Mouse (Mus musculus) spleen, adult 2 months (tissue): Measurements from ENCODE around the gene Arsb. TPM values are rescaled to one million over a fixed set of nuclear protein-coding genes. Genes with fewer than 3 reads are reported as not detected.

Experiments
- DNase-seq, 2 experiments: peaks; one replicate each; pipeline versions ENCODE4 v3.0.0 to v3.0.0-alpha.2; 2012 to 2021; ENCODE audit warnings: low spot score in 2 of 2, low read depth in 1 of 2
- H3K27ac ChIP-seq: fragments of 200-500 bp; 2 replicates; pipeline ENCODE4 v1.5.1; 2012; ENCODE audit warnings: low read length, inconsistent platforms; ENCODE audit not compliant: insufficient read depth
- H3K27me3 ChIP-seq: fragments of 200-500 bp; 2 replicates; pipeline ENCODE4 v1.6.1; 2012; ENCODE audit warnings: mild to moderate bottlenecking, moderate library complexity, low read length, inconsistent platforms; ENCODE audit not compliant: control insufficient read depth, insufficient read depth
- H3K36me3 ChIP-seq: fragments of 200-500 bp; 2 replicates; pipeline ENCODE4 v1.6.1; 2012; ENCODE audit warnings: mild to moderate bottlenecking, low read length, inconsistent platforms; ENCODE audit not compliant: control insufficient read depth, insufficient read depth
- H3K4me1 ChIP-seq: fragments of 200-500 bp; 2 replicates; pipeline ENCODE4 v1.6.1; 2011; ENCODE audit warnings: inconsistent platforms; ENCODE audit not compliant: control insufficient read depth, insufficient read depth, insufficient read length
- H3K4me3 ChIP-seq: fragments of 200-500 bp; 2 replicates; pipeline ENCODE4 v1.5.1; 2011; ENCODE audit warnings: mild to moderate bottlenecking, inconsistent platforms; ENCODE audit not compliant: insufficient read depth, insufficient read length; ENCODE audit errors: extremely low read depth
- CTCF ChIP-seq: fragments of 200-500 bp; IDR thresholded peaks from 2 replicates; pipeline ENCODE4 v1.5.1; 2011; ENCODE audit warnings: mild to moderate bottlenecking, inconsistent platforms; ENCODE audit not compliant: insufficient read depth, insufficient read length, insufficient replicate concordance; ENCODE audit errors: extremely low read depth
- POLR2A ChIP-seq: fragments of 200-500 bp; IDR thresholded peaks from 2 replicates; pipeline ENCODE4 v1.6.1; 2011; ENCODE audit warnings: low read depth, low read length, inconsistent platforms
- WGBS: fragments of 180-500 bp; shearing (Covaris S2); methylation state at CpG from one replicate; pipeline ENCODE4 v1.1.7; 2018; 5-methylcytosine and 5-hydroxymethylcytosine counted together
- polyA plus RNA-seq: library from polyadenylated mRNA; depleted of rRNA; stranded (reverse); fragments of >200 nt; gene quantifications from 2 replicates; pipeline ENCODE4 v1.2.3, GENCODE M21; 2012

The Arsb gene
- polyA plus RNA-seq, 1 experiment, result 16.6 TPM

DNA sequence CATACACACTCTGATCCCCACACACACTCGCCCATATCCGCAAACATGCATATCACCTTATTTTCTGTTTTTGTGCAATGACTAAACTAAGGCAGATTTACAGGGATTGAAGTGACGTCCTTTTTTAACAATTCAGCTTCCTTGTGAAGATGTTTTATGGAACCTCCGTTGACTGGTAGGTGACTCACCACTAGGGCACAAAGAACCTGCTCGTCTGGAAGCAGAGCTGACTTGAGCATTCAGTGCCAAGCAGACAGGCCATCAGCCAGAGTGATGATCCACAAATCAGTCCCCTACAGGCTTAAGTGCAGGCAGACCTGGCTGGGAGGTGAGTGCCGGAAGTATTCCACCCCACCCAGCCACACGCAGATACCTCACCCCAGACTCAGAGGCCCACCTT lies 120.7 kb downstream of the Arsb start:
- no peak for TF ChIP-seq CTCF
- no peak for TF ChIP-seq POLR2A
- no peaks in the 10 kb centered on the region for H3K36me3 ChIP-seq
- no peak overlapping the region for H3K27ac ChIP-seq
- H3K27me3 ChIP-seq, result no peaks in the 10 kb centered on the region
- no peak overlapping the region for H3K4me3 ChIP-seq
- DNase-seq, result no peak
- WGBS, result 95% methylated on average over 7 of the region's 7 CpGs
- no peaks in the 10 kb centered on the region for H3K4me1 ChIP-seq

DNA sequence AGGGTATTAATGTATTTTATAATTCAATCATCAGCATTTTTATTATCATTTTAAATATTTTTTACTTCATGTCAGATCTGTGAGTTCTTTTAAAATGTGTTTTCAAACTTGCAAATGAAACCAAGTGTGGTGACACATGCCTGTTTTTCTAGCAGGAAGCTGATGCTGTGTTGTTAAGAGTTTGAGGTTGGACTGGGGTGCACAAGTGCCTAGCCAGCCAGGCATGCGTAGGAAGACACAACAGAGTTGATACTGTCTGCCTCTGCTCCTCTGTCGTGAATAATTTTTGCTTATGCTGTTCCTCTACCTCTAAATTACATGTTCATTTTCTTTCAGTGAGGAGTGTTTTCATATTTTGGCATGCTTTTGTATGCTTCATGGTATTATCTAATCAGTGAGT lies 122.7 kb downstream of the Arsb start:
- no peak for TF ChIP-seq CTCF
- TF ChIP-seq POLR2A, result no peak
- no peaks in the 10 kb centered on the region for H3K4me1 ChIP-seq
- peak in 1 of 2 experiments; percentile 3 for DNase-seq
- H3K27me3 ChIP-seq, result no peaks in the 10 kb centered on the region
- H3K4me3 ChIP-seq, result no peak overlapping the region
- 17% methylated on average over 2 of the region's 2 CpGs for WGBS
- no peaks in the 10 kb centered on the region for H3K36me3 ChIP-seq
- H3K27ac ChIP-seq, result no peak overlapping the region

DNA sequence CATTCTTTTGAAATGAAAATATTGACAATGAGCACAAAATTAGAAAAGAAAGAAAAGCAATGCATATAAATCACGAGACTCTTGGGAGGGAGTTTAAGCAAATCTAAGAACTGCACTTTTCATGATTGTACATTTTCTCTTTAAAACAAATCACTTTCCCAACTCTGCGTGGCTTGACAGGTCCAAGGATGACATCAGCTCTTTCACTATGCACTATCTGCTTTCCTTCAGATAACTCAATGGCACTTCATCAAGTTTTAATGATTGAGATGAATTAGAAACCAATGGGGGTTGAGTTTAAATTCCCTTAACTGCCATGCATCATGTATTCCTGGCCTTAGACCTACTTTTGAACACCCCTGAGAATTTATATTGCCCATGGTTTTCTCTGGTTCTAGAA lies 124.0 kb downstream of the Arsb start:
- Histone ChIP-seq H3K36me3 (no peaks in the 10 kb centered on the region), H3K27me3 (no peaks in the 10 kb centered on the region), H3K4me1 (no peaks in the 10 kb centered on the region), H3K4me3 (no peak overlapping the region), H3K27ac (no peak overlapping the region)
- no peak for TF ChIP-seq CTCF
- TF ChIP-seq POLR2A, result no peak
- DNase-seq, result no peak
- 92% methylated on average over 2 of the region's 2 CpGs for WGBS

DNA sequence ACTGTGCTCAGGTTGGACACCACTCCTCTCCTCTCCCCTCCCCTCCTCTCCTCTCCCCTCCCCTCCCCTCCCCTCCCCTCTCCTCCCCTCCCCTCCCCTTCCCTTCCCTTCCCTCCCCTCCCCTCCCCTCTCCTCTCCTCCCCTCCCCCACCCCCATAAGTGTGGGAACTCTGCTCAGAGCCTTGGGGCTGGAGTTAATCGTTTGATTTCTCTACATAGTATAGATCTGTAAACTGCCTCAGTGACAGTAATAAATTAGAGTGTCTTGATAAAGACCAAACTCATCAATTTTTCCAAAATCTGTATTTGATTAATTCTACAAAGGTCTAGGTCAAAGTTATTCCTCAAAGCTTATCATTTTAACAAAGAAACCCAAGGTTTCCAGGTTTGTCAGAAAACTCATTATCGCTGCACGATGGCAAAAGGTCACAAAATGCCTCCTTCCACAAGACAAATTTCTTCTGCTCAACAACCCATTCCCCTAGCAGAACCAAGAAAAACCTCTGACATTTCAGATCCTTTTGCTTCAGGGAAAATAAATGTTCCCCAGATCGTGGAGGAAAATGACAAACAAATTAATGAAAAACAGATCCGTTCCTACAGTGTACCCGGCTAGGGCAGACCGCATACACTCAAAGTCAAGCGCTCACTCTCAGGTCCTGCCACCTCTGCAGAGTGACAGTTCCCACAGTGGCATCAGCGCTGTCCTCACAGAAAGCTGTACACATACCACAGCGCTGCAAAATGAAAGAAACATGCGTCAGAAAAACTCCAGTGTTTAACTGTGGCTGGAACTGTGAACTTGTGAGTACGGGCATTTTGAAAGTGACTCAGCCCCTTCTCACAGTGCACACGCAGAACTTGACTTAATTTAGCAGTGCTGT lies 126.8 kb downstream of the Arsb start:
- H3K4me3 ChIP-seq, result no peak overlapping the region

DNA sequence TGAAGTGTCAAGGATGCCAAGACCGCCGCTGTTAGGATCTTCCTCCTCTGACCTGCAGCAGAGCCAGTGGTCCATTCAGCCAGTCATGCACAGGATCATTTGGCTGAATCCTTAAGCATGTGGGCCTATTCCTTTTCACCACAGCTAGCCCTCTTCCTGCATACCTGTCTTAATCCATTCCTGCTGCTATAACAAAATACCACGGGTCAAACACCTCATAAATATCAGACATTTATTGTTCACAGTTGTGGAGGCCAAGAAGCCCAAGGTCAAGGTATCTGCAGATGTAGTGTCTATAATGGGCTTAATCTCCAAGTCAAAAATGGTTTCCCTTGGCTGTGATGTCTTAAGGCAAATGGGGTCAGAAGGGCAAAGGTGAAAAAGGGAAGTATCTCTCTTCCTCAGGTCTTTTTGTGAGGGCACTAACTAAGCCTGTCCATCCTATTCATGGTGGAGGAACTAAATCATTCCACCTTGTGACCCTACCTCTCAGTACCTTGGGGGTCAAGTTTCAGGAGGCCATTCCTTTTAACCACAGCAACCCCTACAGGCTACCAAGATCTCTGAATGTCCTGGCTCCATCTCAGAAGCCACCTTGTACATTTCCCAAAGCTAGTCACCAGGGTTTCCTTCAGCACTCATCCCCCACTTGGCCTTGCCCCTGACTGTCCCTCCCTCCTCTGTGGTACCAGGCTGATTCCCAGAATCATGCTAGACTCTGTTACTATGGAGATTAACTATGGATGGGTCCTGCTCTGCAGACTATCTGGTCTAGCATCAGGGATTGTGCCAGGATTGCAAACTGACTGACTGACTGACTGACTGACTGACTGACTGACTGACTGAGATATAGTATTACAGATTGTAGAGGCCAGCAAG lies 128.2 kb downstream of the Arsb start:
- no peaks in the 10 kb centered on the region for H3K4me1 ChIP-seq
- no peak for DNase-seq
- H3K4me3 ChIP-seq, result no peak overlapping the region
- WGBS, result 93% methylated on average over 3 of the region's 3 CpGs
- H3K36me3 ChIP-seq, result no peaks in the 10 kb centered on the region
- TF ChIP-seq CTCF (no peak), POLR2A (no peak)
- H3K27ac ChIP-seq, result no peak overlapping the region
- H3K27me3 ChIP-seq, result no peaks in the 10 kb centered on the region

More for the DNA sequence above, 126.8 kb downstream of the Arsb start:
- 35% methylated on average over 13 of the region's 13 CpGs for whole genome bisulfite sequencing
- no peaks in the 10 kb centered on the region for H3K4me1 ChIP-seq
- no peaks in the 10 kb centered on the region for H3K36me3 ChIP-seq
- H3K27me3 ChIP-seq, result no peaks in the 10 kb centered on the region
- H3K27ac ChIP-seq, result no peak overlapping the region
- TF ChIP-seq POLR2A (no peak), CTCF (no peak)
- DNase-seq, result peak in 1 of 2 experiments; percentile 35

DNA sequence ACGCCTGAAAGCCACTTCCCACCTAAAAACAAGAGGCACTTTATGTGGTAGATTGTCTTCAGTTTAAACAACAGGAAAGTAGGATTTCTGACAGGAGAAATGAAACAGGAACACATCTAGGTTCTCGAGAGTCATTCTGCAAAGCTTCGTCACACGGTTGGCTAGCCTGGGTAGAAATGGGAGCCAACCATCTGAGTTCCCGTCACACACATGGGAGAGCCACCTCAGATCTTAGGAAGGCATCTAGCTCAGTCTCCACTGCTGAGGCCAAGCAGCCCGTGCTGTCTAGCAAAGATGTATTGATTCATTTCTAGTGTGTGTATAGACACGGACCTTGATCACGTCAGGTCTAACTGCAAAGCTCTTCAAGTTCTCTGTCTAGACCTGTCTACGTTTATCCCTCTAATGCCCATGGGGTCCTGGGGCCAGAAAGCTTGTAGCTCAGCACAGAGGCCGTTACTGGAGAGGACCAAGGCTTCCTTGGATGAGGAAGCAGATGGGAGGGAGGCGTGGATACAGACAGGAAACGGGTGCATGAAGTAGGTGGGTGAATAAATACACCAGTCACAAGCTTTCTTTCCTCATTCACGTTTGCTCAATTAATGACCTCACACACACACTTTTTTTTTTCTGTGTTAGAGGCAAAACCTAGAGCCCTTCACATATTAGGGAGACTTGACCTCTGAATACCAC lies 129.7 kb downstream of the Arsb start:
- Histone ChIP-seq H3K27me3 (no peaks in the 10 kb centered on the region), H3K4me1 (no peaks in the 10 kb centered on the region), H3K36me3 (no peaks in the 10 kb centered on the region), H3K27ac (no peak overlapping the region), H3K4me3 (no peak overlapping the region)
- DNase-seq, result no peak
- WGBS, result 67% methylated on average over 13 of the region's 13 CpGs
- TF ChIP-seq CTCF (no peak), POLR2A (no peak)

DNA sequence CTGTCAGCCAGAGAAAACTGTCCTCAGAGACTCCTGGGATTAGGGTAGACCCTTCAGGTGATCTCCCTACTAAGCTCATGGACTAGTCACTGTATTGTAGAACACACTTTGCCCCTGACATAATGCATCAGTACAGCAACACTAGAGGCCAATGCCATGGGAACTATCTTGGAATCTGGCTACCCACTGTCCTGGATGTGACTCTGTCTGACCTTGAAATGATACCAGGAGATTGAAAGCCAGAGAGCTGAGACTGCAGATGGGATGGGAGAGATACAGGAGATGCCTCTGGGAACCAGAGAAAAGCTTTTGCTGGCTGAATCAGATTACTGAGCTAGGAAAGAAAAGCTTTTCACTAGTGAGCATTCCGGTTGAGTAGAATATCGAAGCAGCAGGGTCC lies 130.7 kb downstream of the Arsb start:
- Histone ChIP-seq H3K27ac (no peak overlapping the region), H3K27me3 (no peaks in the 10 kb centered on the region), H3K4me3 (no peak overlapping the region), H3K4me1 (no peaks in the 10 kb centered on the region), H3K36me3 (no peaks in the 10 kb centered on the region)
- WGBS, result 87% methylated on average over 2 of the region's 2 CpGs
- no peak for DNase-seq
- TF ChIP-seq CTCF (no peak), POLR2A (no peak)
